Mouse (Mus musculus) T-helper 1 cell (primary cell): Measurements from ENCODE around the gene Elmo1.

Experiments used
- in situ Hi-C: fragments of 300-600 bp; cut with MboI, MseI; formaldehyde crosslinking; loops from one replicate; pipeline ENCODE4 v1.15.1; 2025; ENCODE audit warnings: high pct_unique_total_duplicates

Elmo1 gene

GRCm38 (mm10) chr13:20151302-20151978 is 61.0 kb downstream of the Elmo1 start:
- in situ Hi-C loops, result no loop called here

DNA sequence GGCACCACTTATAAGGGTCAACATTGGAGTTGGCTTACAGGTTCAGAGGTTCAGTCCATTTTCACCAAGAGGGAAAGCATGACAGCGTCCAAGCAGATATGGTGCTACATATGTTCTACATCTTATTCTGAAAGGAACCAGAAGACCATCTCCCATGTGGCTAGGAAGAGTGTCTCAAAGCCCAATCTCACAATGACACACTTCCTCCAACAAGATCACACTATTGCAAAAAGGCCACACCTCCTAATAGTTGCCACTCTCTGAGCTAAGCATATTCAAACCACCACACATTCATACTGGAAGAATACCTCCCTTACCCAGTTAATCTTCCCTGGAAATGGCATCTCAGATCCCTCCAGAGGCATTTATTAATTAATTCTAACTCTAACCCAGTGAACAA is 66.7 kb downstream of the Elmo1 start:
- in situ Hi-C loops, result no loop called here

DNA sequence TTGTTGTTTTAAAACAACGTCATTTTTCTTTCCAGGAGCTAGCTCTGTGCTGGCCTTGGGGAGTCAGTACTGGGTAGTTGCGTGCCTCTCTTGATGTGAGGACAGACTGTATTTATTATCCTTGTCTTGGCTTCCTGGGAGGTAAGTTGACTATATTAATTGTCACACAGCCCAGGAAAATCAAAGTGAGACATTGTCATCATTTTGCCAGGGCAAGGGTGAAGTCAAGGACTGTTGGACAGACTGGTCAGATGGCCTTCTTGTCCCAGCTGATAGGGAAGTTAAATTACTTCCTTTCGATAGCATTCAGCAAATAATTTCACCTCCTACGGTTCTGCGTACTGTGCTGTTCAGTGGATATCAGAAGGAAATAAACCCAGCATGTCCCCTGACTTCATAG is 67.1 kb downstream of the Elmo1 start:
- in situ Hi-C loops, result no loop called here

DNA sequence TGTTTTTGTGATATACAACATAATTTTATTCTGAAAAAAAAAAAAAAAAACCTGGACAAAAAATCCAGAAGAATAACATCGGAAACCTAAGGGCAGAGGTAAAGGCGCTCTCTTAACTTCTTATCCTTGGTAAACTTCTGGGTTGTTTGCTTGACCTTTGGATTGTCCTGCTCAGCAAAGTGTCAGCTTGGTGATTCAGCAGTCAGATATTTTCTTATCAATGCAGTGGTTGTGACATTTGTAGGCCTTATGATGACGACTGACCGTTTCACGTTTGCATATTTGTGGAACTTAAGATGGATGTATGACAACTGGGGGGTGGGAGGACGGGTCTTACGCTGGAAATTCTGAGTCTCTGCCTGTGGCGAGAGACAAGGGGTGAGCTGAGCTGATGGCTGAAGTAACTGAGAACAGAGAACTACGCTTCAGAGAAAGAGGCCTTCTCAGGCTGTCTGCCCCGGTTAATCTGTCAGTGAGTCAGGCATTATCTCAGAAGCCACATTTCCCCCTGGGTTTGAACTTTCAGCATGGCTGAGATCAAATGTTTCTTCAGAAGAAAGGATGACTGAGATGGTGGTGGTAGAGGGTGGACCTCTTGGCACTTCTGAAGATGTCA is 73.1 kb downstream of the Elmo1 start:
- in situ Hi-C loops, result loop anchor here (5.0 kb wide), 1 partner anchor 51 kb away; no protein-coding TSS in a partner anchor

- in situ Hi-C loops, result loop anchor here (5.0 kb wide), 1 partner anchor 53 kb away; no protein-coding TSS in a partner anchor
Observed at GRCm38 (mm10) chr13:20164837-20165236, 74.4 kb downstream of the Elmo1 start.

GRCm38 (mm10) chr13:20173987-20174654 is 83.7 kb downstream of the Elmo1 start:
- in situ Hi-C loops, result no loop called here

DNA sequence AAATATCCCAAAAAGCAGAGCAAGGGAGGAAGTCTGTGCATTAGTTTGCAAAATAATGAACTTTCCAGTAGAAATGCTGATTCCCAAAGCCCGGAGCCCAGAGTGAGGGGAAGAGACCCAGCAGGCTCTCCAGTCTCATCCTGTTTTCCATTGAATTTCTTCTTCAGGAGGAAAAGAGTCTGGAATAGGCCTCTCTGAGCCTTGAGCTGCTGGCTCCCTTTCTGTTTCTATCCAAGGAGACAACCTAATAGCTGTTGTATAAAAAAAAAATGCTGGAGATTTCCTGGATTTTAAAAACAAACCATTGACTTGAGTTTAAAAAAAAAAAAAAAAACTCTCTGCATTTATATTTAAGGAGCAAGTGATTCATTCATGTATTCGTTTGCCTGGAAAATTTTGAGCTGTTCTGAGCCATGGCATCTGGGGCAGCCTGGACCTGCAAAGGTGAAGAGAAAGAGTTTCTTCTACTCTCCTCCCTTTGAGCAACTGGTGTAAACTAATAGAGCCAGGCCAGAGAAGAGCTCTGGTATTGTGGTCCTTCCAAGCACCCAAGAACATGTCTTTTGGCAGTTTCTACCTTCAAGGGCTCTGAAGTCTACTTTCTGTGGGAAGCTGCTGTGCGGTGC is 84.4 kb downstream of the Elmo1 start:
- in situ Hi-C loops, result no loop called here

GRCm38 (mm10) chr13:20180738-20181137 is 90.3 kb downstream of the Elmo1 start:
- in situ Hi-C loops, result no loop called here

DNA sequence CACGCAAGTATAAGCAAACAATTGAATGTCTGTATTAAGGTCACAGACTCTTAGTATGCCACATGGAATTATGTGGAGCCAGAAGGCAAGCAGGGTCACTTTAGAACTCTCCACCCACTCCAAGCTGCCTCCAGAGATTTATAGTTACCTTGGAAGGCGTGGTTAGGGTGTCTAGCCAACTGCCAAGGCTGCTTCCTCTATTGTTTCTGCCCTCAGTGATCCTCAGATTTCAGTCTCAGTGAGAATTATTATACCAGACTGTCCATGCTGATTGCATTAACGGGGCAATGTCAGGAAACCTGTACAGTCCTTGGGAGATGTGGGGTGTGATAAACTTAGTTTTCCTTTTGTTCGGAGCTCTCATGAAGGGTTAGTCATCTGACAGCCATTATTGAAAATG is 90.9 kb downstream of the Elmo1 start:
- in situ Hi-C loops, result no loop called here

DNA sequence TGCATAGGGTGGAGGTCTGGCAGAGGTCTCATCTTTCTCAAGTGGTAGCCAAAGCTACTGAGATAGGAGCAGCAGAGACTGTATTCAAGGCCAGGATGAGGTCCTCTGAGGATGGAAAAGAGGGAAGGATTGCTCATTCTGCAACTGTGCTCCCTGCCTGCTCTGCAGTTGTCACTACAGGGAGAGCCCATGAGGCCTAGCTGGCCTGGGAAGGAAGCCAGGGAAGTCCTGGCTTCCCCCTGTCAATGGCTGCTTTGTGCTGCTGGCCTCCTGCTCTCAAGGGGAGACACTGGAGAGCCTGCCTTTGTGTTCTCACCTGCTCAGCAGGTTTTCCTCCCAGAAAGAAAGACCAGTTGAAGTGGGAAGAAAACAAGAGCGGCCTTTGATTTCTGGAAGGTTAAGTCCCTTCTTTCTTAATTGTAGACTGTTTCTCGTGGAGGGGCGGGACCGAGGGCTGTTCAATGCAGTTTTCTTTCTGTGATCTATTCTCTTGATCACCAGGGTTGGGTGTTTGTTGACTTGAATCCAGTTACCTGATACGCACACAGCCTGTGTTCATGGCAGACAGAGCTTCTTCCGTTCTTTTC is 91.9 kb downstream of the Elmo1 start:
- in situ Hi-C loops, result no loop called here

GRCm38 (mm10) chr13:20183512-20184238 is 93.3 kb downstream of the Elmo1 start:
- in situ Hi-C loops, result no loop called here

DNA sequence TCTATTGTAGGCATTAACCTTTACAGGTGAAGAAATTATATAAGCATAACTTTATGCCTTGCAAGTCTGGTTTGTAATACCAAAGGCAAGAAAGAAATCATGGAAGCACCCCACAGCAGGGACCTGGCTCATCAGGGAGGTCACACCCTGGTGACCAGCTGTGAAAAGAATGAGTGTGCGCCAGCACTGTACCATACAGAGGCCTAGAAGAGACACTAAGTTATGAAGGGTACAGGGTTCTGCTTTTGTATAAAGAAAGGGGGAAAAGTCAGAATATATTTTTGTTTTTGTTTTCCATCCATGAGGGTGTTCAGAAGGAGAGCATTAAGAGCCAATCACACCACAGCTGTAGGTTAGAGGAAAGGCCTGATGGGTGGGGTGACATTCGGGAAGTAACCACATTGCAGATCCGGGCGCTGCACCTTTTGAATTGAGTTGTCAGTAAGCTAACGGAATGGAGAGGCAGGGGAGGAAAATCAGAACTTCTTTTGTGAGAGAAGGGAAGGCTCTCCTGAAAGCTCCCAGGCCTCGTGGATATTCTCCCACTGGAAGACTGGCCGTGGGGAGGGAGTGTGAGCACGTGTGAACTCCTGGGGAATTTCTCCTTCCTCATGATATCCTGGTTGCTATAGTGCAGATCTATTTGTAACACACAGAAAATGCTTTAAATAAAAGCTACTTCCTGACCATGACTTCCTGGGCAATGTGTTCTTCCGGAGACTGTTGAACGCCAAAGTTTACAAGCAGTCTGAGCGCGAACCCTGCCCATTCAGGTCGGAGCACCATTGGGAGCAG is 94.0 kb downstream of the Elmo1 start:
- in situ Hi-C loops, result loop anchor here (5.0 kb wide), 1 partner anchor 92 kb away; the partner anchor contains the start of gene Elmo1

DNA sequence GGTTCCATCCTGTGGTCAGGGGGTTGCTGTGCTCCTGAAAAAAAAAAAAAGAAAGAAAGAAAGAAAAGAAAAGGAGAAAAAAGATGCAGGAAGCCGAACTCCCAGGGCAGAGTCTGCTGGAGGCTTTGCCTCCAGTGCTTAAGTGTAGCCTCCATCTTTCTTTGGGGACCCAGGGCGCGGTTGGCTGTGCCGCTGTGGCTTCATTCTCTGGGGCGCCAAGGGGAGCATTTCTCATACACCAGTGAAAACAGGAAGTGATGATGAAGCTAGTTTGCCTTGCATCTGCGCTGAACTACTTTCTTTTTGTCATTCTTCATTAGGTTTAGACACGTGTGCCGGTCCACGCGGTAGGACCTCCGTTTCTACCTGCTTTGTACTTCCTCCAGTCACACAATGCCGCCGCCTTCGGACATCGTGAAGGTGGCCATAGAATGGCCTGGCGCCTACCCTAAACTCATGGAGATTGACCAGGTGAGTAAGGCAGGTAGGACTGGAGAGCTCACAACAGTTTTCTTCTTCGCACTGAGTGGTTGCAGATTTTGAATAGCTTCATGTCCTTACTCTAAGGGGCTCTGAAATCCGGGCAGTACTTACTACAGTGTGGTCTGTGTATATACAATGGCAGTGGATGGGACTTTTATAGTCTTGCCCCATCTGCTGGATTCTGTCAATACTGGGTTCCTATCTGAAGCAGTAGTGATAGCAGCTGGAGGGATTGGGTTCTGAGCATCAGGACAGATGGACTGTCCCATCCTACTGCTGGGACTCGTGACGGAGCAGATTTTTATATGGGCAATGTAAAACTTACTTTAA is 94.8 kb downstream of the Elmo1 start:
- in situ Hi-C loops, result loop anchor here (5.0 kb wide), 1 partner anchor 93 kb away; the partner anchor contains the start of gene Elmo1

GRCm38 (mm10) chr13:20185847-20186213 is 95.4 kb downstream of the Elmo1 start:
- in situ Hi-C loops, result loop anchor here (5.0 kb wide), 1 partner anchor 94 kb away; the partner anchor contains the start of gene Elmo1

- in situ Hi-C loops, result loop anchor here (5.0 kb wide), 1 partner anchor 95 kb away; the partner anchor contains the start of gene Elmo1
Observed at GRCm38 (mm10) chr13:20187647-20188046, 97.3 kb downstream of the Elmo1 start.

GRCm38 (mm10) chr13:20192009-20192584 is 101.7 kb downstream of the Elmo1 start:
- in situ Hi-C loops, result no loop called here

GRCm38 (mm10) chr13:20200582-20200981 is 110.2 kb downstream of the Elmo1 start:
- in situ Hi-C loops, result no loop called here

GRCm38 (mm10) chr13:20202617-20203016 is 112.2 kb downstream of the Elmo1 start:
- in situ Hi-C loops, result no loop called here

GRCm38 (mm10) chr13:20204165-20204564 is 113.8 kb downstream of the Elmo1 start:
- in situ Hi-C loops, result no loop called here
